Mouse (Mus musculus) heart, adult 2 months (tissue): ENCODE results near the gene Vwce. TPM values are rescaled to one million over a fixed set of nuclear protein-coding genes. Genes with fewer than 3 reads are reported as not detected.

Source experiments
- DNase-seq, 2 experiments: peaks; one replicate each; pipeline ENCODE4 v3.0.0; 2021
- H3K27ac ChIP-seq: fragments of 200-600 bp; 2 replicates; pipeline ENCODE4 v1.8.1; 2022
- H3K27me3 ChIP-seq: fragments of 200-500 bp; 2 replicates; pipeline ENCODE4 v1.6.1; 2012; ENCODE audit warnings: mild to moderate bottlenecking, low read length, inconsistent platforms, mixed read lengths; ENCODE audit not compliant: control insufficient read depth, insufficient read depth
- H3K36me3 ChIP-seq: fragments of 200-500 bp; 2 replicates; pipeline ENCODE4 v1.6.1; 2012; ENCODE audit warnings: low read length, inconsistent platforms; ENCODE audit not compliant: control insufficient read depth, insufficient read depth
- H3K4me1 ChIP-seq: fragments of 200-500 bp; 2 replicates; pipeline ENCODE4 v1.6.1; 2011; ENCODE audit warnings: low read length; ENCODE audit not compliant: control insufficient read depth, insufficient read depth
- H3K4me3 ChIP-seq: fragments of 200-600 bp; 2 replicates; pipeline ENCODE4 v1.8.1; 2022
- H3K79me2 ChIP-seq: fragments of 200-500 bp; replicated peaks from 2 replicates; pipeline ENCODE4 v1.6.1; 2012; ENCODE audit warnings: mild to moderate bottlenecking, inconsistent platforms, low read length, moderate library complexity, mixed read lengths; ENCODE audit not compliant: control insufficient read depth, insufficient read depth
- H3K9ac ChIP-seq: fragments of 200-500 bp; 2 replicates; pipeline ENCODE4 v1.6.1; 2012; ENCODE audit warnings: low read depth, mild to moderate bottlenecking, control low read depth, inconsistent platforms, low read length, mixed read lengths
- CTCF ChIP-seq: fragments of 200-600 bp; IDR thresholded peaks from 2 replicates; pipeline ENCODE4 v1.8.1; 2022; ENCODE audit warnings: antibody characterized with exemption, mild to moderate bottlenecking, moderate library complexity
- EP300 ChIP-seq: fragments of 200-500 bp; IDR thresholded peaks from 2 replicates; pipeline ENCODE4 v1.6.1; 2011; ENCODE audit warnings: low read depth, low read length, control low read depth; ENCODE audit not compliant: insufficient read depth
- POLR2A ChIP-seq: fragments of 200-500 bp; IDR thresholded peaks from 2 replicates; pipeline ENCODE4 v1.6.1; 2011; ENCODE audit warnings: mild to moderate bottlenecking, low read depth, low read length, control low read depth; ENCODE audit not compliant: insufficient read depth
- WGBS: fragments of 180-500 bp; shearing (Covaris S2); methylation state at CpG from one replicate; pipeline ENCODE4 v1.1.7; 2018; 5-methylcytosine and 5-hydroxymethylcytosine counted together
- intact Hi-C: fragments of 180-260 bp; cut with DNase I; formaldehyde crosslinking; loops from one replicate; pipeline ENCODE4 v1.15.1; 2025
- polyA plus RNA-seq: library from polyadenylated mRNA; depleted of rRNA; stranded (reverse); fragments of >200 nt; gene quantifications from 2 replicates; pipeline ENCODE4 v1.2.3, GENCODE M21; 2012
- total RNA-seq, 2 experiments: library from RNA; stranded (reverse); gene quantifications; 2 replicates each; pipeline ENCODE4 v1.2.3; 2021

Vwce gene
- total and polyA plus RNA-seq, 3 experiments = not detected

GRCm38 (mm10) chr19:10603660-10604523, 30.1 kb upstream of the Vwce start:
- intact Hi-C loops = loop anchor here (1.0 to 5.0 kb wide), 3 partner anchors 62 to 157 kb away; partner anchors contain the start of gene Cpsf7
- no peak for TF ChIP-seq CTCF
- no peak for TF ChIP-seq EP300
- TF ChIP-seq POLR2A = no peak
- H3K4me3 ChIP-seq = no peak overlapping the region
- H3K27ac ChIP-seq = no peak overlapping the region
- WGBS = 78% methylated on average over 18 of the region's 18 CpGs
- H3K79me2 ChIP-seq = peaks cover 3% of the 10 kb centered on the region; the same call in 1 of the 2 replicates
- peaks cover 7% of the 10 kb centered on the region for H3K4me1 ChIP-seq
- H3K9ac ChIP-seq = no peak overlapping the region
- DNase-seq = no peak
- H3K36me3 ChIP-seq = peaks cover 17% of the 10 kb centered on the region
- no peaks in the 10 kb centered on the region for H3K27me3 ChIP-seq

GRCm38 (mm10) chr19:10604534-10604933, 29.5 kb upstream of the Vwce start:
- 41% methylated on average over 3 of the region's 3 CpGs for WGBS
- DNase-seq = no peak
- Histone ChIP-seq H3K27me3 (no peaks in the 10 kb centered on the region), H3K79me2 (peaks cover 3% of the 10 kb centered on the region; the same call in 1 of the 2 replicates), H3K27ac (peak overlapping the region; percentile 97), H3K4me3 (peak overlapping the region; percentile 76), H3K36me3 (peaks cover 22% of the 10 kb centered on the region), H3K4me1 (peaks cover 7% of the 10 kb centered on the region), H3K9ac (peak overlapping the region; percentile 63)
- TF ChIP-seq POLR2A (no peak), EP300 (no peak), CTCF (no peak)
- intact Hi-C loops = loop anchor here (5.0 kb wide), 2 partner anchors 62 to 157 kb away; no protein-coding TSS in a partner anchor

GRCm38 (mm10) chr19:10605293-10605900, 28.6 kb upstream of the Vwce start, which contains the start of the genes Ddb1 and Tkfc:
Ddb1 (plus strand) TSS chr19:10605327.
Tkfc (minus strand) TSS chr19:10605654.
- H3K36me3 ChIP-seq = peaks cover 25% of the 10 kb centered on the region
- peak within 1 kb of the TSS; percentile 88 for H3K9ac ChIP-seq
- under 1% methylated on average over 49 of the region's 49 CpGs for WGBS
- peak within 1 kb of the TSS; percentile 97 for H3K27ac ChIP-seq
- peak; percentile 97 for TF ChIP-seq POLR2A
- 0 out of 2 replicates have a peak, but pooled peaks have one; percentile 12 for TF ChIP-seq EP300
- TF ChIP-seq CTCF = peak; percentile 80
- peaks cover 7% of the 10 kb centered on the region for H3K4me1 ChIP-seq
- peak; percentile 99 for DNase-seq
- H3K27me3 ChIP-seq = no peaks in the 10 kb centered on the region
- H3K79me2 ChIP-seq = peaks cover 3% of the 10 kb centered on the region; the same call in 1 of the 2 replicates
- peak within 1 kb of the TSS; percentile 76 for H3K4me3 ChIP-seq
- intact Hi-C loops = loop anchor here (1.0 kb wide), 2 partner anchors 28 to 50 kb away; partner anchors contain the start of genes Cyb561a3 and Tmem138

- Histone ChIP-seq H3K79me2 (peaks cover 3% of the 10 kb centered on the region; the same call in 1 of the 2 replicates), H3K4me1 (peaks cover 7% of the 10 kb centered on the region), H3K9ac (peak overlapping the region; percentile 88), H3K4me3 (peak overlapping the region; percentile 76), H3K36me3 (peaks cover 28% of the 10 kb centered on the region), H3K27ac (peak overlapping the region; percentile 97), H3K27me3 (no peaks in the 10 kb centered on the region)
- peak in 1 of 2 experiments; percentile 17 for DNase-seq
- intact Hi-C loops = loop anchor here (1.0 kb wide), 2 partner anchors 29 to 51 kb away; partner anchors contain the start of genes Cyb561a3 and Tmem138
- no peak for TF ChIP-seq CTCF
- no peak for TF ChIP-seq EP300
- no peak for TF ChIP-seq POLR2A
- 2% methylated on average over 20 of the region's 20 CpGs for WGBS
Measured at GRCm38 (mm10) chr19:10605901-10606622, 28.0 kb upstream of the Vwce start.

- Histone ChIP-seq H3K9ac (no peak overlapping the region), H3K4me3 (no peak overlapping the region), H3K27ac (no peak overlapping the region), H3K36me3 (peaks cover 36% of the 10 kb centered on the region), H3K4me1 (peaks cover 6% of the 10 kb centered on the region), H3K27me3 (no peaks in the 10 kb centered on the region), H3K79me2 (peaks cover 3% of the 10 kb centered on the region; the same call in 1 of the 2 replicates)
- intact Hi-C loops = no loop called here
- DNase-seq = no peak
- TF ChIP-seq CTCF (no peak), POLR2A (no peak)
- WGBS = 69% methylated on average over 5 of the region's 5 CpGs
Measured at GRCm38 (mm10) chr19:10608573-10609240, 25.3 kb upstream of the Vwce start.
